Mouse (Mus musculus) layer of hippocampus, postnatal 14 days (tissue): ENCODE measurements at regions not wholly inside any gene's neighbourhood (a gene's known extent, or its start where the extent isn't known, plus 50 kb on each side); places are given as distances from the start of the nearest gene placed in this dataset.

Experiments used
- DNase-seq, 2 experiments: peaks; one replicate each; pipeline ENCODE4 v3.0.0; 2021 to 2022; ENCODE audit warnings: low spot score in 2 of 2, mixed read lengths in 1 of 2

GRCm38 (mm10) chr3:100401080-100401479, 88.0 kb downstream of the Tent5c start:
- DNase-seq, result no peak

DNA sequence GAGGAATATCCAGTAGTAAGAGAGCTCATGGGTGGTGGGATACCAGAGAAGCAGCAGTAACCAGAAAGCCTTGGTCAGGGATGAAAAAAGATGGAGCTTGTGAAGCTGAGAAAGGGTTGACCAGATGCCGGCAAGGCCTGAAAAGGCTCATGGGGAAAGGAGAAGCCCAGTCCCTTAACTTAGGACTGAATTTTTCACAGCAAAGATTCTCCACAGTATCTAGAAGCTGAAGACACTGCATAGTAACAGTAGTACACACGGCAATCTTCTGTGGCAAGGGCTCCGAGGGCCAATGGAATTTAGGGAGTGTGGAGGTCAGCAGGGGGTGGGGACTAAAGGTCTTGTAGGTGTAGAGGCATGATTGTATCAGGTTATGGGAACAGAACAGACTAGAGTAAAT, 91.6 kb downstream of the Tent5c start:
- DNase-seq, result no peak

GRCm38 (mm10) chr3:100394911-100395604, 94.1 kb downstream of the Tent5c start:
- DNase-seq, result no peak

GRCm38 (mm10) chr3:100393956-100394355, 95.2 kb downstream of the Tent5c start:
- no peak for DNase-seq

- DNase-seq, result no peak
These were observed 106.9 kb downstream of the Tent5c start for GRCm38 (mm10) chr3:100382181-100382580.

- DNase-seq, result no peak
These were observed 107.8 kb downstream of the Tent5c start for GRCm38 (mm10) chr3:100381363-100381762.

DNA sequence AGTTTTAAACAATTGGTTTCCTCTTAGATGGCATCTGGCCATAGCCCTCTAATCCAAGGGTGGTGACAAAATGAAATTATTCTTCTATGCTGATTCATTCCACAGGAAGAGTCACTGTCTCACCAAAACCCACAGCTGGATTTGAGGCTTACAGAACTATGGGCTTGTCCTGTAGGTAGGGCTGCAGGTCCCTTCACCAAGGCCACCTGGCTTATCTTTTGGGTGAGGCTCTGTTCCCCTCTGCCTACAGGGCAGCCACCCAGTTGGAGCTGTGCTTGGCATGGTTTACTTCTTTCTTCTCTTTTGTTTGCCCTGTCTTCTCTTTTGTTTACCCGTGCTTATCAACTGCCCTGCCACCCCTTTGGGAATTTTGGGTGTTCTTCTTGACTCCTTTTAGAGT, 113.0 kb downstream of the Tent5c start:
- DNase-seq, result no peak

DNA sequence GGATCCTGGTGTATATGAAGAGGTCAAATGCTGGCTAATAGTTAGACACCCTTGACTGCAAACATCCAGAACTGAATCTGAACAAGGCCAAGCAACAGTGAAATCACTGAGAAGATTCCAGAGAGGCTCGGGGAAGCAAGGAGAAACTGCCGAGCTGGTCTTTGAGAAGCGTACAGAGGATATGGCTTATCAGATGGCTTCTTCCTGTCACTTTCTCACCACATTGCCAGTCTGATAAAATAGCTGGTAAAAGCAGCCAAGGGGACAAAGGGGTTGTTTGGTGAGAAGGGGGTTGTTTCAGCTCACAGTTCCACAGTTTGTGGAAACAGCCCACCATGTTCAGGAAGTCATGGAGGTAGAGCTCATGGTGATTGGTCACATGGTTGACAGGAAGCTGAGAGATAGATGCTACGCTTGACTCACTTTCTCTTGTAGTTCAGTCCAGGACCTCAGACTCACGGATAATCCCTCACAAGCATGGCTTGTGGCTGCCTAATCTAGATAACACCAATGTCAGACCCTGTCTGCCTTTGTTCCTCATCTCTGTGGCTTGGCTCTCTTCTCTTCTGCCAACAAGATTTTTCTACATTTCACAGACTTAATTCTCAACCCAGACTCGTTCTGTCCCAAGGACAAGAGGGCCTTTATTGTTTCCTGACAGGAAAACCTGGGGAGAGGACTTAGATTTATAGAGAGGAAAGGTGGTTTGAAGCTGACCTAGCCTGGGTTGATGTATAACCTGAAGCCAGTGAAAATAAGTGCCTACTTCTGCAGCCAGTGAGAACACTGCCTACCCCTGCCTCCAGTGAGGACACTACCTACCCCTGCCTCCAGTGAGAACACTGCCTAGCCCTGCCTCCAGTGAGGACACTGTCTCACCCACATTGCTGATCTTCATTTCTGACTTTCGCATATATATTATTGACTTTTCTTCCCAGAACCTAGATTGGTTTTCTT, 122.0 kb downstream of the Tent5c start:
- no peak for DNase-seq

DNA sequence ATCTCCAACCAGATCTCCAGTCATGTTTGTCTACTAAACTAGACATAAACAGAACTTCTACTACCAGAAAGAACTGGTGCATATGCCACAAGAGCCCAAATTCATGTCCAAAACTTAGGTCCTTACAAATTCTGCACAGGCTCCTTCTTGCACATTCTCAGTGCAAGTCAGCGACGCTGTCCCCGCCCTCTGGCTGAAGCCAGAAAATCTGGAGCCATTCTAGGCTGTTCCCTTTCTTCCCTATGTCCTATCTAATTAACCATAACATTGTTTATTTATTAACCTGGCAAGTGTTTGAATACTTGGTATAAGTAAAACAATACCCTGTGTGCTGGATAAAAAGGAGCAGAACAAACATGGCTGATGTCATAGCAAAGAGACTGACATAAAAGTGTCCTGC, 122.7 kb downstream of the Tent5c start:
- DNase-seq, result no peak

DNA sequence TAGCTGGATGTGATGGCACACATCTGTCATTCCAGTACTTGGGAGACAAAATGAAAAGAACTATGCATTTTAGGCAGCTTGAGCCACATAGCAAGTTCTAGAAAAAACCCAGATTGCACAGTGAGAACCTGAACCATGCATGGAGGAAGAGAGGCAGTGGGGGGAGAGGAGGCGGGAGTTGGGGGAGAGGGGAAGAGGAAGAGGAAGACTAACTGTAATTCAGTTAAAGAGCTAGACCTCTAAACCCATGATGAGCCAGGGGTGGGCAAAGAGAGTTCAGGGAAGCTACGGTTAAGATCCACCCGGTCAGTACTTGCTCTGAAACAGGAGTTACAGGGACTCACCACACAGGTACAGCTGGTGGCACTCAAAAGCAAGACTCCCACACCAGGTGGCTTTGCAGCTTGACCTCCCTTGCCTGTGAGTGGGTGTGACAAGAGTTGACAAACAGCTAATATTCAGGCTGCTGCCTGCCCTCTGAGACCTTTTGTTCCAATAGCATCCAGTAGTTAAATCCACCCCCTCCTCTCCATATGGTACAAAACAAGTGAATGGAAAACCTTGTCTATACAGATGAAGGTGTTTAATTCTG, 123.7 kb downstream of the Tent5c start:
- DNase-seq, result no peak

DNA sequence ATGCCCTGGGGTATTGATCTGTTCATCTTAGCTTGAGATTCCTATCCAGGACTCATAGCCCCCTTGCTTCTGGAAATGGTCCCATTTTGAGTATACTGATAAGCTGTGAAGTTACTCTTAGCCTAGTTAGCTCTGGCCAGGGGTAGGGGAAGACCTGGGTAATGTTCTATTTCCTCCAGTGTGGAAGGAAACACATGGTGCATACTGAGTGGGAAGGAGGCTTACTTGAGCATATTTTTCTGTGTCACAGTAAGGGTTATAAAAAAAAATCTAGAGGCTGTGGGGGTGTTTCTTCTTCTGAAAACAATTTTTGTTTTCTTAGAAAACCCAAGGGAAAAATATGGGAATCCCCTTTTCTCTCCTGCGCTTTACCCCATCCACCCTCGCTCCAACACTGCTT, 124.4 kb downstream of the Tent5c start:
- peak; percentile 2 for DNase-seq

DNA sequence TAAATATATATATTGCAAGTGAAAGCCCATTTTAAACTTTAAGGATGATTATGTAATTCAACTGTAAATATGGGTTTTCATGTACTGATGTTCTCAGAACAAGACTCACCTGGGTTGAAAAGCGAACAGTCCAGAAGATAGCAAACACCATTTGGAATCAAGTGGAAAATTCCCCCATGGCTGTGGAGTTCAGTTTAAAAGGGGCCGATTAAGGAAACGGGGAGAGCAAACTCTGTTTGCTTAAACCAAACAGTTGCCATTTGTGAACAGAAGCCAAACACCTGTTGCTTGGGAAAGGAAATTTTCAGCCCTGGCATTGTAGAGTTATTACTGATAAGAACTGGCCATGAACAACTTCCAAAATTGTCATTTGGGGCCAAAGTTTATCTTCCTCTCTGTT, 126.1 kb downstream of the Tent5c start:
- no peak for DNase-seq

- DNase-seq, result no peak
These were observed 129.1 kb downstream of the Tent5c start for GRCm38 (mm10) chr3:100360019-100360418.

- peak; percentile 44 to 70 for DNase-seq
These were observed 130.1 kb downstream of the Tent5c start for GRCm38 (mm10) chr3:100359036-100359435.

- DNase-seq, result no peak
These were observed 155.6 kb downstream of the Tent5c start for GRCm38 (mm10) chr3:100333478-100333877.

GRCm38 (mm10) chr3:100318357-100318756, 156.2 kb upstream of the Wdr3 start:
- DNase-seq, result no peak

DNA sequence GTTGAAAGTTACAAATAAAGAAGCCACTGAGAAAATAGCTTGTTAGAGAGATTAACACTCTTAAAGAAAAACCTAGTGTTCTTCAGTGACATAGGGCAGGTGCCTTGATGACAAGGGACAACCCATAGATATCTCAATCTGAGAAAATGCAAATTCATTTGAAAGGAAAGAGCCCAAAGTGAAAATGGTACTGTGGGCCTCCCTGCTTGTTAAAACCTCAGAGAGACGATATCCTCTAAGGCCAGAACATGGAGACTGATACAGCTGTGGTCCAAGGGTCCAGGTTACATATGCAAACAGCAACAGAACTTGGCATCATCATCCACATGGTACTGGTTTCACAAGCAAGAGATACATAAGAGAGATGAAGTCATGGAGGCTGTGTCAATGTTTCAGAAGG, 125.6 kb upstream of the Wdr3 start:
- DNase-seq, result no peak

- DNase-seq, result no peak
These were observed 104.8 kb upstream of the Wdr3 start for GRCm38 (mm10) chr3:100266976-100267375.

DNA sequence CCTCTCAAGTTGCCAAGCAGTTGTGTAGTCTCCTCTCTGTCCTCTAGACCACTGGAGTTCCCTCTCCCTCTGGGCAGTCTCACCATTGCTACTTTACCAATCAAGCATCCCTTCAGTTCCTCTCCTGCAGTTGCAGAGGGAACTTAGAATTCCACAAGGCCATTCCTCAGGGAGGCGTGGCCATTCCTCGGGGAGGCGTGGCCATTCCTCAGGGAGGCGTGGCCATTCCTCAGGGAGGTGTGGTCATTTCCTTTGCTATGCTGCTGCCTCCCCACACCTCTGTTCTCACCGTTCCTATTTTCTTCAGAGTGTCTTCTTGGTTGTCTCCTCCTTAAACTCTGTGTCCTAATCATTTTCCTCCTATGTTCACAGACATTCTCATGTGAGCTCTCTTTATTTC, 102.8 kb upstream of the Wdr3 start:
- no peak for DNase-seq
